Mouse (Mus musculus) frontal cortex, postnatal 14 days (tissue): ENCODE measurements at regions not wholly inside any gene's neighbourhood (a gene's known extent, or its start where the extent isn't known, plus 50 kb on each side); places are given as distances from the start of the nearest gene placed in this dataset.

Experiments used
- DNase-seq, 2 experiments: peaks; one replicate each; pipeline ENCODE4 v3.0.0; 2022; ENCODE audit warnings: low spot score in 2 of 2

- no peak for DNase-seq
Measured at GRCm38 (mm10) chr8:10931266-10931665, 77.0 kb downstream of the Irs2 start.

GRCm38 (mm10) chr8:10928836-10929235 is 79.4 kb downstream of the Irs2 start:
- no peak for DNase-seq

GRCm38 (mm10) chr8:10928342-10928794 is 79.9 kb downstream of the Irs2 start:
- DNase-seq, result no peak

GRCm38 (mm10) chr8:10927187-10927586 is 81.1 kb downstream of the Irs2 start:
- no peak for DNase-seq

GRCm38 (mm10) chr8:10926518-10926915 is 81.7 kb downstream of the Irs2 start:
- DNase-seq, result peak in 1 of 2 experiments; percentile 20

- DNase-seq, result no peak
Measured at GRCm38 (mm10) chr8:10925582-10926517, 82.4 kb downstream of the Irs2 start.

- peak in 1 of 2 experiments; percentile 25 for DNase-seq
Measured at GRCm38 (mm10) chr8:10924526-10925199, 83.6 kb downstream of the Irs2 start.

- DNase-seq, result no peak
Measured at GRCm38 (mm10) chr8:10924001-10924490, 84.2 kb downstream of the Irs2 start.

- DNase-seq, result no peak
Measured at GRCm38 (mm10) chr8:10923071-10924000, 84.9 kb downstream of the Irs2 start.

- no peak for DNase-seq
Measured at GRCm38 (mm10) chr8:10922209-10923030, 85.8 kb downstream of the Irs2 start.

GRCm38 (mm10) chr8:10921439-10922191 is 86.6 kb downstream of the Irs2 start:
- DNase-seq, result no peak

GRCm38 (mm10) chr8:10919620-10920019 is 88.6 kb downstream of the Irs2 start:
- no peak for DNase-seq

GRCm38 (mm10) chr8:10918403-10919035 is 89.7 kb downstream of the Irs2 start:
- no peak for DNase-seq

GRCm38 (mm10) chr8:10914616-10915015 is 93.6 kb downstream of the Irs2 start:
- DNase-seq, result no peak

GRCm38 (mm10) chr8:10912436-10912835 is 95.8 kb downstream of the Irs2 start:
- DNase-seq, result no peak

GRCm38 (mm10) chr8:10911371-10911770 is 96.9 kb downstream of the Irs2 start:
- DNase-seq, result no peak

GRCm38 (mm10) chr8:10910954-10911353 is 97.3 kb downstream of the Irs2 start:
- no peak for DNase-seq

GRCm38 (mm10) chr8:10910244-10910872 is 97.9 kb downstream of the Irs2 start:
- no peak for DNase-seq

GRCm38 (mm10) chr8:10909155-10909554 is 99.1 kb downstream of the Irs2 start:
- no peak for DNase-seq
